In genomic region chr5:115482390-115483265, GRCm38 (mm10) we compare ENCODE assay signal across 9 mouse cellular contexts. TPM values are rescaled to one million over a fixed set of nuclear protein-coding genes. Genes with fewer than 3 reads are reported as not detected.
DNase-seq lines count a peak whose midpoint lies in the region; ATAC-seq and TF ChIP-seq lines count a peak whose summit lies in the region.
"Had no signal": no experiment of that assay in that cellular context is flagged by ENCODE, and none has a peak within 500 bp of the region (broad histone marks: within the 10 kb centered on the region; RNA-seq: fewer than 3 reads in every experiment).

No protein-coding gene starts in this region.

- peak overlapping the region; percentile 9; the same call in 1 of the 2 replicates for H3K9ac ChIP-seq in lung, embryonic 14.5 days
- H3K9ac ChIP-seq in forebrain, embryonic 11.5 days (ENCODE audit: low read length): no peak overlapping the region; the same call in 1 of the 2 replicates
- peak overlapping the region; percentile 13; the same call in 1 of the 2 replicates for H3K9ac ChIP-seq in intestine, embryonic 15.5 days
- H3K9ac ChIP-seq in neural tube, embryonic 15.5 days (replicated peaks): peak overlapping the region; percentile 34; the same call in 1 of the 2 replicates

- peak overlapping the region; percentile 5; the same call in 1 of the 2 replicates for H3K4me3 ChIP-seq in lung, embryonic 14.5 days (ENCODE audit: low read depth, low read length)
- H3K4me3 ChIP-seq in lung, adult 2 months (replicated peaks; ENCODE audit: extremely low read depth, low read depth, low read length): no peak overlapping the region
- no peak overlapping the region for H3K4me3 ChIP-seq in forebrain, embryonic 11.5 days (ENCODE audit: low read depth, low read length)
- no peak overlapping the region for H3K4me3 ChIP-seq in intestine, embryonic 15.5 days (replicated peaks)
- H3K4me3 ChIP-seq in neural tube, embryonic 15.5 days (replicated peaks): peak overlapping the region; percentile 21

- no peak for ATAC-seq in lung, embryonic 14.5 days (ENCODE audit: insufficient read depth)
- no peak for ATAC-seq in forebrain, embryonic 11.5 days (replicated peaks; ENCODE audit: low FRiP score)
- ATAC-seq in intestine, embryonic 15.5 days: no peak
- ATAC-seq in neural tube, embryonic 15.5 days (ENCODE audit: low FRiP score): no peak
- no peak for ATAC-seq in CD4-positive, CD25-positive, alpha-beta regulatory T cell, adult 4 months

- WGBS in lung, embryonic 14.5 days: 36% methylated on average over 38 of the region's 38 CpGs
- WGBS in lung, adult 2 months: 66% methylated on average over 38 of the region's 38 CpGs
- WGBS in forebrain, embryonic 11.5 days: 22% methylated on average over 38 of the region's 38 CpGs
- 57% methylated on average over 38 of the region's 38 CpGs for WGBS in intestine, embryonic 15.5 days
- WGBS in neural tube, embryonic 15.5 days: 22% methylated on average over 38 of the region's 38 CpGs

- no peak overlapping the region for H3K27ac ChIP-seq in lung, embryonic 14.5 days (ENCODE audit: low read depth)
- no peak overlapping the region for H3K27ac ChIP-seq in forebrain, embryonic 11.5 days (ENCODE audit: low read depth, low read length)
- H3K27ac ChIP-seq in intestine, embryonic 15.5 days: no peak overlapping the region
- no peak overlapping the region for H3K27ac ChIP-seq in neural tube, embryonic 15.5 days (replicated peaks)

- no peaks in the 10 kb centered on the region for H3K27me3 ChIP-seq in lung, embryonic 14.5 days (ENCODE audit: insufficient read depth, low read length)
- peaks cover 23% of the 10 kb centered on the region for H3K27me3 ChIP-seq in forebrain, embryonic 11.5 days (ENCODE audit: control insufficient read depth, insufficient read depth, low read length)
- no peaks in the 10 kb centered on the region for H3K27me3 ChIP-seq in intestine, embryonic 15.5 days (replicated peaks)
- no peaks in the 10 kb centered on the region for H3K27me3 ChIP-seq in neural tube, embryonic 15.5 days (replicated peaks)

- peak overlapping the region; percentile 63; the same call in 1 of the 2 replicates for H3K4me2 ChIP-seq in lung, embryonic 14.5 days
- H3K4me2 ChIP-seq in forebrain, embryonic 11.5 days (ENCODE audit: low read depth, low read length, severe bottlenecking): peak overlapping the region; percentile 28
- H3K4me2 ChIP-seq in intestine, embryonic 15.5 days (replicated peaks): peak overlapping the region; percentile 22; the same call in 1 of the 2 replicates
- peak overlapping the region; percentile 51 for H3K4me2 ChIP-seq in neural tube, embryonic 15.5 days

- H3K4me1 ChIP-seq in lung, embryonic 14.5 days (ENCODE audit: insufficient read depth): no peaks in the 10 kb centered on the region
- H3K4me1 ChIP-seq in lung, adult 2 months (ENCODE audit: control insufficient read depth, insufficient read depth, low read length): 0 out of 2 replicates have a peak, but pooled peaks cover 2% of the 10 kb centered on the region
- peaks cover 7% of the 10 kb centered on the region; the same call in 1 of the 2 replicates for H3K4me1 ChIP-seq in forebrain, embryonic 11.5 days (replicated peaks; ENCODE audit: control insufficient read depth, insufficient read depth, low read length)
- H3K4me1 ChIP-seq in intestine, embryonic 15.5 days (replicated peaks): peaks cover 10% of the 10 kb centered on the region
- peaks cover 40% of the 10 kb centered on the region for H3K4me1 ChIP-seq in neural tube, embryonic 15.5 days

- no peak for TF ChIP-seq POLR2A in lung, adult 2 months (IDR thresholded peaks at IDR 0.05; ENCODE audit: borderline replicate concordance, extremely low read depth, low read depth, low read length)

- H3K9me3 ChIP-seq in lung, embryonic 14.5 days (ENCODE audit: low read depth, low read length): no peaks in the 10 kb centered on the region
- H3K9me3 ChIP-seq in forebrain, embryonic 11.5 days (ENCODE audit: control insufficient read depth, low read length): no peaks in the 10 kb centered on the region
- no peaks in the 10 kb centered on the region for H3K9me3 ChIP-seq in intestine, embryonic 15.5 days
- no peaks in the 10 kb centered on the region for H3K9me3 ChIP-seq in neural tube, embryonic 15.5 days (replicated peaks)

- TF ChIP-seq CTCF in lung, embryonic 14.5 days (IDR thresholded peaks at IDR 0.05; ENCODE audit: low read depth): no peak
- no peak for TF ChIP-seq CTCF in lung, adult 2 months (IDR thresholded peaks at IDR 0.05; ENCODE audit: insufficient read depth, low read length)

- H3K36me3 ChIP-seq in lung, embryonic 14.5 days (ENCODE audit: insufficient read depth): peaks cover 10% of the 10 kb centered on the region
- H3K36me3 ChIP-seq in forebrain, embryonic 11.5 days (ENCODE audit: control insufficient read depth, insufficient read depth, low read length): no peaks in the 10 kb centered on the region
- peaks cover 3% of the 10 kb centered on the region; the same call in 1 of the 2 replicates for H3K36me3 ChIP-seq in intestine, embryonic 15.5 days
- H3K36me3 ChIP-seq in neural tube, embryonic 15.5 days: peaks cover 9% of the 10 kb centered on the region; the same call in 1 of the 2 replicates

- DNase-seq in lung, embryonic 14.5 days: no peak
- no peak for DNase-seq in lung, adult 2 months
- DNase-seq in forebrain, embryonic 11.5 days (ENCODE audit: low spot score): no peak
- DNase-seq in liver: no peak
- DNase-seq: heart, postnatal 14 days had no signal

RNA-seq across cellular contexts. Expression of gene Sirt4, which starts 1.9 kb away (rescaled TPM):
- 22.8 and 23.9 TPM in 2 replicates for polyA plus RNA-seq in lung, embryonic 14.5 days (2014; fragmentation: Nextera tagmentation; extraction: Ambion mirVana)
- polyA plus RNA-seq in lung, adult 2 months (2012; rRNA removed): 36.5 and 38.3 TPM in 2 replicates
- 20.6 and 22.0 TPM in 2 replicates for polyA plus RNA-seq in forebrain, embryonic 11.5 days (2014; fragmentation: Nextera tagmentation; extraction: Ambion mirVana)
- 18.6 and 19.8 TPM in 2 replicates for polyA plus RNA-seq in intestine, embryonic 15.5 days (2015; fragmentation: Nextera tagmentation; extraction: Ambion mirVana)
- polyA plus RNA-seq in neural tube, embryonic 15.5 days (2015; fragmentation: Nextera tagmentation; extraction: Ambion mirVana): 31.0 and 37.1 TPM in 2 replicates
- 10 to 100 TPM in 1 of 2 experiments, 1 to 10 TPM in 1; 9.9 to 18.6 TPM for polyA plus RNA-seq in CD4-positive, CD25-positive, alpha-beta regulatory T cell, adult 4 months (2017; shearing (Covaris generic))

RNA-seq across cellular contexts. Expression of gene Pla2g1b, which starts 16.6 kb away (rescaled TPM):
- polyA plus RNA-seq in lung, embryonic 14.5 days (2014; fragmentation: Nextera tagmentation; extraction: Ambion mirVana): 4.5 and 5.6 TPM in 2 replicates
- 38.0 and 46.8 TPM in 2 replicates for polyA plus RNA-seq in lung, adult 2 months (2012; rRNA removed)
- polyA plus RNA-seq in forebrain, embryonic 11.5 days (2014; fragmentation: Nextera tagmentation; extraction: Ambion mirVana): not detected in 2 replicates
- polyA plus RNA-seq in intestine, embryonic 15.5 days (2015; fragmentation: Nextera tagmentation; extraction: Ambion mirVana): 2.1 and 2.9 TPM in 2 replicates
- polyA plus RNA-seq in neural tube, embryonic 15.5 days (2015; fragmentation: Nextera tagmentation; extraction: Ambion mirVana): 0.81 and 1.1 TPM in 2 replicates
- polyA plus RNA-seq in CD4-positive, CD25-positive, alpha-beta regulatory T cell, adult 4 months (2017; shearing (Covaris generic)): not detected
- polyA plus RNA-seq: myocyte had no signal

RNA-seq across cellular contexts. Expression of gene Pxn, which starts 23.8 kb away (rescaled TPM):
- polyA plus RNA-seq in lung, embryonic 14.5 days (2014; fragmentation: Nextera tagmentation; extraction: Ambion mirVana): 22.3 and 25.2 TPM in 2 replicates
- polyA plus RNA-seq in lung, adult 2 months (2012; rRNA removed): 214 and 226 TPM in 2 replicates
- 11.9 and 12.3 TPM in 2 replicates for polyA plus RNA-seq in forebrain, embryonic 11.5 days (2014; fragmentation: Nextera tagmentation; extraction: Ambion mirVana)
- 56.9 and 58.2 TPM in 2 replicates for polyA plus RNA-seq in intestine, embryonic 15.5 days (2015; fragmentation: Nextera tagmentation; extraction: Ambion mirVana)
- 21.3 and 28.2 TPM in 2 replicates for polyA plus RNA-seq in neural tube, embryonic 15.5 days (2015; fragmentation: Nextera tagmentation; extraction: Ambion mirVana)
- polyA plus RNA-seq in CD4-positive, CD25-positive, alpha-beta regulatory T cell, adult 4 months (2017; shearing (Covaris generic)): 10 to 100 TPM; 14.5 to 23.4 TPM

RNA-seq across cellular contexts. Expression of gene Msi1, which starts 53.2 kb away (rescaled TPM):
- polyA plus RNA-seq in lung, embryonic 14.5 days (2014; fragmentation: Nextera tagmentation; extraction: Ambion mirVana): 17.1 and 21.2 TPM in 2 replicates
- 0.91 and 1.9 TPM in 2 replicates for polyA plus RNA-seq in lung, adult 2 months (2012; rRNA removed)
- 202 and 219 TPM in 2 replicates for polyA plus RNA-seq in forebrain, embryonic 11.5 days (2014; fragmentation: Nextera tagmentation; extraction: Ambion mirVana)
- 8.7 and 10.4 TPM in 2 replicates for polyA plus RNA-seq in intestine, embryonic 15.5 days (2015; fragmentation: Nextera tagmentation; extraction: Ambion mirVana)
- 29.4 and 37.9 TPM in 2 replicates for polyA plus RNA-seq in neural tube, embryonic 15.5 days (2015; fragmentation: Nextera tagmentation; extraction: Ambion mirVana)
- not detected for polyA plus RNA-seq in CD4-positive, CD25-positive, alpha-beta regulatory T cell, adult 4 months (2017; shearing (Covaris generic))

Comparison
In these comparisons a context has a peak if more than half of its experiments do, and no peak if none do; other contexts are left out.
1. H3K4me3 ChIP-seq: peak in lung, embryonic 14.5 days (single experiment) and neural tube, embryonic 15.5 days (single experiment); none in lung, adult 2 months (single experiment), forebrain, embryonic 11.5 days (single experiment) and intestine, embryonic 15.5 days (single experiment).
2. Peak in every context shown above with its lines, with median percentiles within 50 percentile points of each other: H3K4me2 ChIP-seq.